Mouse (Mus musculus) liver, embryonic 15.5 days (tissue): ENCODE measurements at regions not wholly inside any gene's neighbourhood (a gene's known extent, or its start where the extent isn't known, plus 50 kb on each side); places are given as distances from the start of the nearest gene placed in this dataset.
"Not testable (repeated sequence)": the region's sequence is repeated elsewhere in the genome, so short reads cannot be mapped to it uniquely, and the experiment has no call there.

Experiments
- ATAC-seq: fragments of 200-750 bp; cut with Nextera tagmentation; 2 replicates; pipeline ENCODE4 v1.8.0; 2017; ENCODE audit warnings: moderate number of reproducible peaks, mild to moderate bottlenecking, moderate library complexity; ENCODE audit not compliant: insufficient read depth
- H3K27ac ChIP-seq: fragments of 300-500 bp; sonication (generic); replicated peaks from 2 replicates; pipeline ENCODE4 v1.5.1; 2015; ENCODE audit warnings: mild to moderate bottlenecking, inconsistent platforms
- H3K27me3 ChIP-seq: fragments of 300-500 bp; sonication (generic); 2 replicates; pipeline ENCODE4 v1.6.1; 2015; ENCODE audit warnings: mild to moderate bottlenecking, inconsistent platforms
- H3K36me3 ChIP-seq: fragments of 300-500 bp; sonication (generic); replicated peaks from 2 replicates; pipeline ENCODE4 v1.6.1; 2015; ENCODE audit warnings: moderate library complexity, mild to moderate bottlenecking, inconsistent platforms
- H3K4me1 ChIP-seq: fragments of 300-500 bp; sonication (generic); replicated peaks from 2 replicates; pipeline ENCODE4 v1.6.1; 2015; ENCODE audit warnings: inconsistent platforms
- H3K4me2 ChIP-seq: fragments of 300-500 bp; sonication (generic); 2 replicates; pipeline ENCODE4 v1.6.1; 2015; ENCODE audit warnings: moderate library complexity, mild to moderate bottlenecking, inconsistent platforms
- H3K4me3 ChIP-seq: fragments of 300-500 bp; sonication (generic); replicated peaks from 2 replicates; pipeline ENCODE4 v1.5.1; 2015; ENCODE audit warnings: mild to moderate bottlenecking, inconsistent platforms
- H3K9ac ChIP-seq: fragments of 300-500 bp; sonication (generic); 2 replicates; pipeline ENCODE4 v1.6.1; 2015; ENCODE audit warnings: moderate library complexity, mild to moderate bottlenecking, inconsistent platforms
- H3K9me3 ChIP-seq: fragments of 300-500 bp; sonication (generic); replicated peaks from 2 replicates; pipeline ENCODE4 v1.6.1; 2016; ENCODE audit warnings: inconsistent platforms
- WGBS: fragments of 180-500 bp; shearing (Covaris S2); methylation state at CpG from one replicate; pipeline ENCODE4 v1.1.7; 2015; ENCODE audit warnings: mixed read lengths; ENCODE audit not compliant: insufficient replicate concordance; 5-methylcytosine and 5-hydroxymethylcytosine counted together

GRCm38 (mm10) chr15:16130862-16131261 lies 597.7 kb upstream of the Cdh9 start:
- no peaks in the 10 kb centered on the region for H3K4me1 ChIP-seq

GRCm38 (mm10) chr15:16158164-16158563 lies 570.4 kb upstream of the Cdh9 start:
- H3K4me3 ChIP-seq: no peak overlapping the region
- H3K27ac ChIP-seq: no peak overlapping the region
- ATAC-seq: no peak
- H3K4me2 ChIP-seq: no peak overlapping the region
- H3K9me3 ChIP-seq: no peaks in the 10 kb centered on the region
- no peaks in the 10 kb centered on the region for H3K36me3 ChIP-seq
- no peaks in the 10 kb centered on the region for H3K4me1 ChIP-seq
- H3K9ac ChIP-seq: no peak overlapping the region
- no peaks in the 10 kb centered on the region for H3K27me3 ChIP-seq
- 60% methylated on average over 5 of the region's 5 CpGs for WGBS

More at GRCm38 (mm10) chr15:16130862-16131261, 597.7 kb upstream of the Cdh9 start:
- Histone ChIP-seq H3K9ac (no peak overlapping the region), H3K4me2 (no peak overlapping the region), H3K9me3 (no peaks in the 10 kb centered on the region), H3K36me3 (no peaks in the 10 kb centered on the region), H3K27ac (no peak overlapping the region), H3K27me3 (no peaks in the 10 kb centered on the region), H3K4me3 (no peak overlapping the region)
- no peak for ATAC-seq

GRCm38 (mm10) chr15:16163969-16164368 lies 564.6 kb upstream of the Cdh9 start:
- Histone ChIP-seq H3K27ac (no peak overlapping the region), H3K36me3 (no peaks in the 10 kb centered on the region), H3K9ac (no peak overlapping the region), H3K27me3 (no peaks in the 10 kb centered on the region), H3K4me1 (no peaks in the 10 kb centered on the region), H3K4me3 (no peak overlapping the region), H3K9me3 (no peaks in the 10 kb centered on the region), H3K4me2 (no peak overlapping the region)
- no peak for ATAC-seq

- H3K27ac ChIP-seq: no peak overlapping the region
- no peaks in the 10 kb centered on the region for H3K27me3 ChIP-seq
- H3K9me3 ChIP-seq: no peaks in the 10 kb centered on the region
- H3K9ac ChIP-seq: no peak overlapping the region
- ATAC-seq: no peak
- no peaks in the 10 kb centered on the region for H3K36me3 ChIP-seq
- H3K4me3 ChIP-seq: no peak overlapping the region
- no peak overlapping the region for H3K4me2 ChIP-seq
- 76% methylated on average over 4 of the region's 4 CpGs for WGBS
- no peaks in the 10 kb centered on the region for H3K4me1 ChIP-seq
Observed at GRCm38 (mm10) chr15:16213354-16213753, 515.2 kb upstream of the Cdh9 start.

GRCm38 (mm10) chr15:16221648-16222047 lies 506.9 kb upstream of the Cdh9 start:
- H3K27ac ChIP-seq: no peak overlapping the region
- no peak overlapping the region for H3K4me3 ChIP-seq
- H3K4me2 ChIP-seq: no peak overlapping the region
- no peaks in the 10 kb centered on the region for H3K9me3 ChIP-seq
- 62% methylated on average over 2 of the region's 2 CpGs for whole genome bisulfite sequencing
- ATAC-seq: no peak
- H3K27me3 ChIP-seq: no peaks in the 10 kb centered on the region
- H3K36me3 ChIP-seq: no peaks in the 10 kb centered on the region
- no peaks in the 10 kb centered on the region for H3K4me1 ChIP-seq
- H3K9ac ChIP-seq: no peak overlapping the region

- ATAC-seq: no peak
- H3K9ac ChIP-seq: no peak overlapping the region
- H3K4me3 ChIP-seq: no peak overlapping the region
- H3K36me3 ChIP-seq: no peaks in the 10 kb centered on the region
- no peaks in the 10 kb centered on the region for H3K27me3 ChIP-seq
- H3K4me2 ChIP-seq: no peak overlapping the region
- no peaks in the 10 kb centered on the region for H3K9me3 ChIP-seq
- H3K4me1 ChIP-seq: no peaks in the 10 kb centered on the region
- no peak overlapping the region for H3K27ac ChIP-seq
- 65% methylated on average over 5 of the region's 5 CpGs for WGBS
Observed at GRCm38 (mm10) chr15:16248595-16248994, 480.0 kb upstream of the Cdh9 start.

GRCm38 (mm10) chr15:16285166-16285565 lies 443.4 kb upstream of the Cdh9 start:
- no peaks in the 10 kb centered on the region for H3K9me3 ChIP-seq
- no peaks in the 10 kb centered on the region for H3K27me3 ChIP-seq
- H3K4me2 ChIP-seq: no peak overlapping the region
- no peak overlapping the region for H3K4me3 ChIP-seq
- WGBS: 51% methylated on average over 3 of the region's 3 CpGs
- no peak overlapping the region for H3K9ac ChIP-seq
- H3K4me1 ChIP-seq: no peaks in the 10 kb centered on the region
- ATAC-seq: no peak
- no peak overlapping the region for H3K27ac ChIP-seq
- no peaks in the 10 kb centered on the region for H3K36me3 ChIP-seq

- H3K27me3 ChIP-seq, H3K9ac ChIP-seq, H3K27ac ChIP-seq, H3K4me3 ChIP-seq, H3K36me3 ChIP-seq, H3K4me1 ChIP-seq, H3K9me3 ChIP-seq, H3K4me2 ChIP-seq: not testable (repeated sequence)
- WGBS: 26% methylated on average over 2 of the region's 2 CpGs
- peak; percentile 63; the same call in 1 of the 2 replicates for ATAC-seq
Observed at GRCm38 (mm10) chr15:16294553-16294952, 434.0 kb upstream of the Cdh9 start.

GRCm38 (mm10) chr15:16309678-16310077 lies 418.9 kb upstream of the Cdh9 start:
- H3K9ac ChIP-seq: no peak overlapping the region
- 80% methylated on average over 2 of the region's 2 CpGs for WGBS
- no peak overlapping the region for H3K4me3 ChIP-seq
- H3K4me1 ChIP-seq: peaks cover 14% of the 10 kb centered on the region
- no peaks in the 10 kb centered on the region for H3K27me3 ChIP-seq
- no peaks in the 10 kb centered on the region for H3K36me3 ChIP-seq
- H3K4me2 ChIP-seq: no peak overlapping the region
- H3K27ac ChIP-seq: no peak overlapping the region
- H3K9me3 ChIP-seq: no peaks in the 10 kb centered on the region
- ATAC-seq: 0 out of 2 replicates have a peak, but pooled peaks have one; percentile 20

- 22% methylated on average over 3 of the region's 3 CpGs for WGBS
- H3K27me3 ChIP-seq: no peaks in the 10 kb centered on the region
- no peak overlapping the region for H3K4me3 ChIP-seq
- H3K9ac ChIP-seq: no peak overlapping the region
- peak; percentile 75 for ATAC-seq
- H3K27ac ChIP-seq: peak overlapping the region; percentile 79
- H3K36me3 ChIP-seq: no peaks in the 10 kb centered on the region
- H3K4me1 ChIP-seq: peaks cover 22% of the 10 kb centered on the region
- H3K4me2 ChIP-seq: peak overlapping the region; percentile 6; the same call in 1 of the 2 replicates
- no peaks in the 10 kb centered on the region for H3K9me3 ChIP-seq
Observed at GRCm38 (mm10) chr15:16311956-16312646, 416.5 kb upstream of the Cdh9 start.

- Histone ChIP-seq H3K27ac (peak overlapping the region; percentile 79), H3K9ac (no peak overlapping the region), H3K4me1 (peaks cover 22% of the 10 kb centered on the region), H3K36me3 (no peaks in the 10 kb centered on the region), H3K4me2 (no peak overlapping the region), H3K4me3 (no peak overlapping the region), H3K9me3 (no peaks in the 10 kb centered on the region), H3K27me3 (no peaks in the 10 kb centered on the region)
- ATAC-seq: no peak
Observed at GRCm38 (mm10) chr15:16312721-16313120, 415.8 kb upstream of the Cdh9 start.

- Histone ChIP-seq H3K36me3 (no peaks in the 10 kb centered on the region), H3K9ac (no peak overlapping the region), H3K27ac (peak overlapping the region; percentile 72; the same call in 1 of the 2 replicates), H3K4me3 (no peak overlapping the region), H3K4me1 (peaks cover 22% of the 10 kb centered on the region), H3K4me2 (no peak overlapping the region), H3K9me3 (no peaks in the 10 kb centered on the region), H3K27me3 (no peaks in the 10 kb centered on the region)
- WGBS: 69% methylated on average over 1 of the region's 1 CpGs
- ATAC-seq: no peak
Observed at GRCm38 (mm10) chr15:16313818-16314217, 414.7 kb upstream of the Cdh9 start.
